Mouse (Mus musculus): Measurements from ENCODE around the gene Polg.

Gene Polg

GRCm38 (mm10) chr7:79464776-79465420 lies 1.3 kb downstream of the Polg start:
- DNase-seq = no peak

GRCm38 (mm10) chr7:79463376-79464077 lies 2.6 kb downstream of the Polg start:
- no peak for DNase-seq

GRCm38 (mm10) chr7:79461721-79462120 lies 4.4 kb downstream of the Polg start:
- DNase-seq = no peak

GRCm38 (mm10) chr7:79447486-79447885 lies 18.7 kb downstream of the Polg start:
- no peak for DNase-seq

DNA sequence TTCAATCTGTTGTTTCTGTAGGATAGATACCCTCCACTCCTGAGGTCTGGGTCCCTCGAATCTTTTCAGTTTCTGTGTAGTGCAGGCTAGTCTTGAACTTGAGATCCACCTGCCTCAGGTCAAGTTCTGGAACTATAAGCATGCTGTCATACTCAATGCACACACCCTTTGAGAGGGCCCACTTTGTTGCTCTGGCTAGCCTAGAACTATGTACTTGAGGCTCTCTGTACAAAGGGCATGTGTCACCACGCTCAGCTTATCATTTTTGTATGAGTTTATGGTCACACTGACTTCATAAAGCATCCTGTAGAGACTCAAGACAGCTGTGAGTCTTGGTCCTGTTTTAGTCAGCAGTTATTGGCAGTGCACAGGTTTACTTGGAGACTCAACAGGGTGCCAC lies 19.1 kb downstream of the Polg start:
- DNase-seq = no peak

DNA sequence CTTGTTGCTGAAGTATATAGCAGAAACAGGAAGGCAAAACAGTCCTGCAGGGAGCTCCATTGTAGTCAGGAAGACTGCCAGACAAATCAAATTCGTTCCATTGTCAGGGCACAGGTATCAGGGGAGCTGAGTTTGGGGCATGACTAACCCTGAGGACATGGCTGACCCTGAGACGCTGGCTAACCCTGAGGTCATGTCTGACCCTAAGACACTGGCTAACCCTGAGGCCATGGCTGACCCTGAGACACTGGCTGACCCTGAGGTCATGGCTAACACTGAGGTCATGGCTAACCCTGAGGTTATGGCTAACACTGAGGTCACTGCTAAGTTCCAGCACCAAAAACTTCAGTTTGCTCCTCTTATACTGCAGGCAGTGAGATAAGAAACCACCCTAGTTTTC lies 26.1 kb downstream of the Polg start:
- DNase-seq = no peak

- DNase-seq = no peak
Observed at GRCm38 (mm10) chr7:79428243-79428642, 37.9 kb downstream of the Polg start.

GRCm38 (mm10) chr7:79425804-79426203 lies 40.4 kb downstream of the Polg start:
- no peak for DNase-seq

- no peak for DNase-seq
Observed at GRCm38 (mm10) chr7:79422876-79423275, 43.3 kb downstream of the Polg start.

DNA sequence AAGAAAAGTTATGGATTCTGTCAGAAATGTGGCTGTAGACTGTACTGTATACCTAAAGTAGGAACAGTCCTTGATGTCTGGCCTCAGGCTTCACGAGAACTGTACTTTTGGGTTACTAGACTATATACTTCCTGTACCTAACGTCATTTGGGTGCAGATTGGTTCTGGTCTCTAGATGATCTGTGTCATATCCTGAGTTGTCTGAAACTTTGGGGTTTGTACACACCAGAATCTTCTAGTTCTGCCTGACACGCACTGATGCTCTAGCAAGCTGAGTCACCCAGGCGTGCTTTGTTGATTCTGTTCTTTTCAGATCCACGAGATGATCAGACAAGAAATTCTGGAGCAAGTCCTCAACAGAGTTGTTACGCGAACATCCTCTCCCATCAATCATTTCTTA lies 46.2 kb downstream of the Polg start:
- DNase-seq = no peak

DNA sequence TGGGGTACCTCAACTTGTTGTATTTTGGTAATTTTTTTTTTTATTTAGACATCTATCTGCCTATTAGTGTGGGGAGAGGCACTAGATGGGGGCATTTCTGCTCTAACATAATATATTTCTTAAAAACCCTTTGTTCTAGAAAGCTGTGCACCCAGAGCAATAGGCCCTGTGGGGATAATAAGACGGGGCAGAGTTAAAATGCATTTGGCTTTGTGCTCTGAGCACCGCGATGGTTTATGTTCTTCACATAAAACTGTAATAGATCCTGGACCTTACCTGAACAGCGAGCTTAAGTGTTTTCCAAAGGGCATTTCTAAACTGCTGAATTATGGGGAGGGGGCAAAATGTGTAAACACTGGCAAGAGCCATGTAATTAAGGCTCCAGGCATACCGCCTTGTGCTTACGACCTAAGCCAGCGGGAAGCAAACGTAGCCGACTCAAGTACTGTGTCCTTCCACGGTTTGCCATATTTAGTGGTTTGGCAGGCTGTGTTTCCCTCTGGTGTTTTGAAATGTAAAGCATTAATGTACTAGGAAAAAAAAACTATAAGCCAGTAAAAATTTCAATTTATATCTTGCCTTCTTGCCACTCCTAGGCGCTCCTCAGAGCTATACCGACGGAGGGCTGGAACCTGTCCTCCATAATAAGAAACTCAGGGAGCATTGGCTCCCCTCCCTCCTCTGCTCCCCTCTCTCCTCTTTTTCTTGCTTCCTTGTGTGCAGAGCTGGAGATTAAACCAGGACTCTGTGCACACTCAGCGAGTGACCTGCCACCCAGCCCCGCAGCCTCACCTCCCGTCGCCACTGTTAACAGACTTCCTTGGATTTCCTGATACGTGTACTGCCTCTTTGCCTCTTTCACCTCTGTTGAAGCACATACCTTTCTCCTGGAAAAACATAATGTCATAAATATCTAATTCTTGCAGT lies 51.5 kb downstream of the Polg start:
- no peak for DNase-seq

DNA sequence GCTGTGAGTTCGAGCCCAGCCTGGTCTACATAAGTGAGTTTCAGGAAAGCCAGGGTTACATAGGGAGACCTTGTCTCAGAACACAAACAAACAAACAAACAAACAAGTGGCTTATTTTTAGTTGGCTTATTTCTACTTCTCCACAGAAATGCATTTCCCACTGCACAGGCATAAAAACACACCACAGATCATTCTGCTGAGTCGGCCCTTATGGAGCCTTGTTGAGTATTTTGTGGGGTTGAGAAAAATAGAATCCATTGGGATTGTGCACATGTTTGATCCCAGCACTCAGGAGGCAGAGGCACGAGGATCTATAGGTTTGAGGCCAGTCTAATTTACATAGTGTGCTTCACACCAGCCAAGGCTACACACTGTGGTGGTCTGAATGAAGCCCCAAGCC lies 65.9 kb downstream of the Polg start:
- DNase-seq = no peak

DNA sequence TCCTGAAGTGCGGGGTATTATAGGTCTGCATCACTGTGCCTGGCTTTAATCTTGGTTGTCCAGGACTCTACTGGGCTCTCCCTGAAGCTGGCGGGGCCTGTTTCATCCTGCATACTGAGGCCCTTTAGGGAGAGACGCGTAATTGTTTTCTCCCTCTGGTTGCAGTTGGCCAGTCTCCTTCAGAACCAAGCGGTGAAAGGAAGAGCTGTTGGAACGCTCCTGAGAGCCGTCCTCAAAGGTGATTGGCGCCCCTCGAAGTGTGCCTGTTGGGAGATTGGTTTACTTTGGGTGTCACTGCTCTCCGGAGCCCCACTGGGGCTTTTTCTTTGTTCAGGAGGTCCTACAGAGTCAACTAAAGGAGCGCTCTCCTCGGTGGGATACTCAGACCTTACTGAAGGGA lies 67.2 kb downstream of the Polg start:
- no peak for DNase-seq

GRCm38 (mm10) chr7:79398426-79398825 lies 67.7 kb downstream of the Polg start:
- no peak for DNase-seq

DNA sequence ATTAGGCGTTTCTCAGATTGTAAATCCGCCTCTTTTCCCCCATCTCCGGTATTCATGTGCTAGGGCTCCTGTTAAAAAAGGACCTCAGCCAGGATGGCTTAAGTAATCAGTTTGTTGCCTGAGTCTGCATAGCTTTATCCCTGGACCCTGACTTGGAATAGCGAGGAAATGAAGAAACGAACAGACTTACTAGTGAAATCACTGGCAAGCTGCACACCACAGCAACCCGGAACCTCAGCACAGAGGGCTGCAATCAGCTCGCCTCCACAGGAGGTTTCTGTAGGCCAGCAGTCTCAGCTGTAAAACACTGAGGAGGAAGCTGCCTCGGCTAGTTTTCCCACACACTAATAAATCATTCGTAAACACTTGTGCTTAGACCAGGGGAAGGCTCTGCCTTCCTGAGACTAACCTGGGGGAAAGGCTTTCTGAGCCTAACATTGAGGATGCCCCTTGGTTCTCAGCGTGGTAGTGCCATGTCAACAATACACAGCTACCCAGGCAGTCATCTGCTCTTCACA lies 68.7 kb downstream of the Polg start:
- DNase-seq = no peak

All from right cerebral cortex, postnatal 25 days (tissue).